Mouse (Mus musculus) myocyte (in vitro differentiated cells): ENCODE data around the gene Slc35b2.

ENCODE experiments used
- E2F4 ChIP-seq: IDR thresholded peaks from one replicate; pipeline ENCODE4 v1.6.1; 2011; ENCODE audit warnings: mild to moderate bottlenecking, control low read depth, moderate library complexity; ENCODE audit not compliant: insufficient read depth
- MAX ChIP-seq: IDR thresholded peaks from one replicate; pipeline ENCODE4 v1.6.1; 2011; ENCODE audit warnings: low read depth, mild to moderate bottlenecking, control low read depth
- MYOG ChIP-seq, 3 experiments: IDR thresholded peaks; one replicate each; pipeline ENCODE4 v1.6.1; 2011; ENCODE audit warnings: control low read depth in 2 of 3, low read depth in 2 of 3, mild to moderate bottlenecking in 2 of 3; ENCODE audit not compliant: insufficient read length in 2 of 3, control insufficient read depth in 1 of 3, insufficient read depth in 1 of 3
- POLR2A ChIP-seq: IDR thresholded peaks from one replicate; pipeline ENCODE4 v1.6.1; 2011; ENCODE audit warnings: low read depth, mild to moderate bottlenecking, control low read depth, moderate library complexity; ENCODE audit not compliant: insufficient read length
- POLR2AphosphoS2 ChIP-seq: IDR thresholded peaks from one replicate; pipeline ENCODE4 v1.6.1; 2011; ENCODE audit warnings: low read depth, control low read depth; ENCODE audit not compliant: insufficient read length
- USF1 ChIP-seq: IDR thresholded peaks from one replicate; pipeline ENCODE4 v1.6.1; 2011; ENCODE audit warnings: low read depth, mild to moderate bottlenecking, control low read depth, moderate library complexity

DNA sequence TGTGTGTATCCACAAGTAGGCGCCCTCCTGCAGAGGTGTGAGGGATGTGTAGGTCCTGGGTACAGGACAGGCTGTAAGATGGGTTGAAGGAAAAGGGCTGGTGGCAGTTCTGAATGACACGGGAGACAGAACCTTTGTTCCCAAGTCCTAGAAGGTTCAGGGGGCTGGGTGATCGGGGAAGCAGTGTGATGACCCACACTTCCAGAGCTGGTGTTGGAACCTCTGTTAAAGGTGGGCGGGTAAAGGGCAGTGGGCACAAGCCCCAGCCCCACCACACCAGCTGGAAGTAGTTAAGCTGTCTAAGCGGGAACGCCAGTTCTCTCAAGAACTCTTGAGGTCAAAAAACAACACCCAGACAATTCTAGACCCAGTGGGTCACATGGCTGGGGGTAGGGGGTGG lies 26.7 kb downstream of the Slc35b2 start:
- no peak for TF ChIP-seq POLR2A
- TF ChIP-seq E2F4, result no peak
- TF ChIP-seq MYOG (IDR thresholded peaks at IDR 0.05; ENCODE audit: control insufficient read depth in 1 of 3, insufficient read depth in 1 of 3, insufficient read length in 2 of 3, low read depth in 2 of 3), result no peak
- no peak for TF ChIP-seq MAX
- no peak for TF ChIP-seq USF1
- TF ChIP-seq POLR2AphosphoS2, result no peak
